Mouse (Mus musculus) spleen, embryonic (tissue): ENCODE results near the gene Dnah5.

Source experiments
- CTCF ChIA-PET: fragments of 350-600 bp; sonication (Branson Sonifier 250); formaldehyde crosslinking; loops from one replicate; lab custom pipeline; 2022; lab: Charles Lee

The Dnah5 gene

GRCm38 (mm10) chr15:28203111-28204075, at the start of gene Dnah5:
Gene Dnah5 (plus strand): TSS chr15:28203752.
- CTCF ChIA-PET: no interaction called here

- CTCF ChIA-PET: no interaction called here
These were observed 48.6 kb upstream of the Dnah5 start for GRCm38 (mm10) chr15:28154822-28155501.

GRCm38 (mm10) chr15:28158771-28159489, 44.6 kb upstream of the Dnah5 start:
- CTCF ChIA-PET: interaction anchor here (0.6 kb wide), 1 partner anchor 536 kb away, joined by 4 read pairs; no protein-coding TSS in a partner anchor

- CTCF ChIA-PET: no interaction called here
These were observed 41.3 kb upstream of the Dnah5 start for GRCm38 (mm10) chr15:28162291-28162690.

GRCm38 (mm10) chr15:28165234-28165633, 38.3 kb upstream of the Dnah5 start:
- CTCF ChIA-PET: no interaction called here

- CTCF ChIA-PET: no interaction called here
These were observed 37.5 kb upstream of the Dnah5 start for GRCm38 (mm10) chr15:28166090-28166489.

- CTCF ChIA-PET: no interaction called here
These were observed 24.6 kb upstream of the Dnah5 start for GRCm38 (mm10) chr15:28178951-28179350.

GRCm38 (mm10) chr15:28179556-28179955, 24.0 kb upstream of the Dnah5 start:
- CTCF ChIA-PET: no interaction called here

GRCm38 (mm10) chr15:28181862-28182261, 21.7 kb upstream of the Dnah5 start:
- CTCF ChIA-PET: interaction anchor here (2.2 kb wide), 1 partner anchor 262 kb away, joined by 22 read pairs; no protein-coding TSS in a partner anchor

- CTCF ChIA-PET: interaction anchor here (2.2 kb wide), 1 partner anchor 263 kb away, joined by 22 read pairs; no protein-coding TSS in a partner anchor
These were observed 21.0 kb upstream of the Dnah5 start for GRCm38 (mm10) chr15:28182567-28182966.

GRCm38 (mm10) chr15:28187472-28188360, 15.8 kb upstream of the Dnah5 start:
- CTCF ChIA-PET: no interaction called here

GRCm38 (mm10) chr15:28188361-28189011, 15.1 kb upstream of the Dnah5 start:
- CTCF ChIA-PET: no interaction called here

- CTCF ChIA-PET: interaction anchor here (0.5 kb wide), 1 partner anchor 9 kb away, joined by 3 read pairs; no protein-coding TSS in a partner anchor
These were observed 13.9 kb upstream of the Dnah5 start for GRCm38 (mm10) chr15:28189668-28190067.

GRCm38 (mm10) chr15:28198609-28199008, 4.9 kb upstream of the Dnah5 start:
- CTCF ChIA-PET: interaction anchor here (0.6 kb wide), 1 partner anchor 9 kb away, joined by 3 read pairs; no protein-coding TSS in a partner anchor

- CTCF ChIA-PET: no interaction called here
These were observed 1.1 kb downstream of the Dnah5 start for GRCm38 (mm10) chr15:28204626-28205025.

GRCm38 (mm10) chr15:28207545-28207944, 4.0 kb downstream of the Dnah5 start:
- CTCF ChIA-PET: no interaction called here

- CTCF ChIA-PET: no interaction called here
These were observed 9.5 kb downstream of the Dnah5 start for GRCm38 (mm10) chr15:28213057-28213456.

- CTCF ChIA-PET: no interaction called here
These were observed 12.8 kb downstream of the Dnah5 start for GRCm38 (mm10) chr15:28216358-28216757.

- CTCF ChIA-PET: no interaction called here
These were observed 23.8 kb downstream of the Dnah5 start for GRCm38 (mm10) chr15:28227316-28227715.

- CTCF ChIA-PET: no interaction called here
These were observed 56.7 kb downstream of the Dnah5 start for GRCm38 (mm10) chr15:28260250-28260649.
